Mouse (Mus musculus) cerebellum, postnatal 36 days (tissue): ENCODE results near the gene Fhit.

ENCODE experiments used
- DNase-seq, 2 experiments: peaks; one replicate each; pipeline ENCODE4 v3.0.0; 2021 to 2022; ENCODE audit warnings: mixed read lengths in 2 of 2

The Fhit gene

DNA sequence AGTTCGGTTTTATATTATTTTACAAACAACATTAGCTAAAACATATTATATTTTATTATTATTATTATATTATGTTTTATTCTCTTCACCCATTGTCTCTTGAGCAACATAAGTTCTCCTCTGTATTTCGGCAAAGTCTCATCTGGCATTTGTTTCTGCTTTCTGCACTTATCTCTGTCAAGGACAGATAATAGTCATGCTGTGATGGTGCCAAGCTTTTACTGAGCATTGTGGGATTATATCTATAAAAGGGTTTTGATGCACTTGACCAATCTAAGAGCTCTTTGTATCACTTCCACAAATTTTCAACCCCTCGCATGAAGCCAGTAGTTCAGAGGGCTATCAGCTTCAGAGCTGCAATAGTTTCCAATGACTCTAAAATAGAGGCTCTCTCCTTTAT, 845.1 kb downstream of the Fhit start:
- no peak for DNase-seq

- DNase-seq = no peak
Measured at GRCm38 (mm10) chr14:10312190-10312589, 849.6 kb downstream of the Fhit start.

DNA sequence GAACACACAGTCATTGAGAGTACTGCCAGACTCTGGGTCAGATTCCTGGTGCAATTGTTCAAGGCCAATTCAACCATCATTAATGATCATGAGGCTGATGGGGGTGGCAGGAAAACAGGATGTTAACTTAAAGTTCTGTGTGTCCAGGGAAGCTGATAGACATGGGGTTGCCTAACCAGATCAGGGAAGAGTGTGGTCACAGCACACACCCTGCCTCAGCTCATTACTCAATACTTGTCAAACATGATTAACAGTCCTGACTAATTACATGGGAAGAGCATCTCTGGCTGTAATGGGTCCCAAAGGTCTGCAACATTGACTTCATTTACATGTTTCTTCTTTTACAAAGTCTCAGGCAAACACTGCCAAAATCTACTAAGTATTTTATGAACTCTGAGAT, 856.5 kb downstream of the Fhit start:
- DNase-seq = no peak

DNA sequence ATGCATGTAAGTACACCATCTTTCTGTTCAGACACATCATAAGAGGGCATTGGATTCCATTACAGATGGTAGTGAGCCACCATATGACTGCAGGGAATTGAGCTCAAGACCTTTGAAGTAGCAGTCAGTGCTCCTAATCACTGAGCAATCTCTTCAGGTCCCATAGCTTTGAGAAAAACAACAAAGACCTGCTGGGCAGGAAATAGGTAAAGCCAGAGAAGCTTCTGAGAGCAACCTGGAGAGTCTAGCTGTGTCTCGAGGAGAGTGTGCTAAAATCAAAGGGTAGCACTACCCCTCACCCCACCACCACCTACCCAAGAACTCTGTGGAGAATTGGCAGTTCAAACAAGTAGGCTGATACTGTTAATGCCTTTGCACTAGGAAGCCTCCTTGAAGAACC, 860.3 kb downstream of the Fhit start:
- no peak for DNase-seq

GRCm38 (mm10) chr14:10300914-10301313, 860.9 kb downstream of the Fhit start:
- DNase-seq = no peak

DNA sequence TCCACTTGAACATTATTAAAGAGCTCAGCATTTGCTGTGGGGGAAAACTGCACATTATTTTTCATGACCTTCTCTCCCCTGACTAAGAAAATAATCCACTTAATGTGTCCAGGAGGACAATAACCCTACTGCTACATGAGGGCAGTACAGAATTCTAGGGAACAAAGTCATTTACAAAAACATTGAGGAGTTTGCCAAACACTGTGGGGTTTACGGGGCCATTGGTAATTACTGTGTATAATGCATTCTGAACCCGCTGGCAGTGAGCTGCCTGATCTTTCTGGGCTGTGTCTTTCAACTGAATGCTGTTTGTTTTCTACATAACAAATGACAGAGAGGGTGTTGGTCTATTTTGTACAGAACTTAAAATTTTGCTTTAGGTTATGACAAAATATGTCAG, 862.8 kb downstream of the Fhit start:
- DNase-seq = no peak

DNA sequence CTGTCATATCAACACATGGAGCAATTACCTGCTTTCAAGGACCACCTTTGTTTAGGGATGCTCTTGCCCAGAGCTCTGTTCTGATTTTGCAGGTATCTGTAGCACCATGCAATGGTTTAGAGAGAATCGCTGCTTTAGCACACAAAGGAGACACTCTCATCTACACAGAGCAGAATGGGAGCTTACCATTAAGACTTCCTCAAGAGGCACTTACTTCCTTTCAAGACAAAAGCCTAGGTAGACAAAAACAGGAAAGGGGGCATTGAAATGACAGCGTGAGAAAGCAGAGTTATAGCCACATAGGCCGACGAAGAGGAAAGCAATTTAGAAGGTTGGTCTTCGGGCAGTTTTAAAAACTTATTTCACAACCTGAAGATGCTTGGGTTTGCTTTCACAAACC, 872.8 kb downstream of the Fhit start:
- DNase-seq = no peak

GRCm38 (mm10) chr14:10286027-10286426, 875.8 kb downstream of the Fhit start:
- no peak for DNase-seq

DNA sequence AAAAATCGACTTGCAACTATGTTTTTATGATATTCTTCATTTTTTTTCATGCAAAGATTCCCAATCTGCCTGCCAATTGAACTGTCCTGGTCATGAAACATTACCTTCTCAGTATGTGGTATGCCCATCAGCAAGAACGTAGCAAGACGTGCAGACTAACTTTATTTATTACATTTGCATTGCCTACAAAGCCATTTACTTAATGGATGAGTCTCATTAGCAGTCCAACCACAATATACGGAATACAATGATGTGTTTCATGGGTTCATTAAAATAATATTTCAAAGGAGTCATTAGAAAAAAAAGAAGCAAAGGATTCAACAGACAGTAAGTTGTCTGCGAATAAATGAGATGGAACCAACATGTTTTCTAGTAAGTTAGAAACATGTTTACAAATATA, 933.1 kb downstream of the Fhit start:
- DNase-seq = no peak

- peak in 1 of 2 experiments; percentile 1 for DNase-seq
Measured at GRCm38 (mm10) chr14:10221847-10222246, 940.0 kb downstream of the Fhit start.

DNA sequence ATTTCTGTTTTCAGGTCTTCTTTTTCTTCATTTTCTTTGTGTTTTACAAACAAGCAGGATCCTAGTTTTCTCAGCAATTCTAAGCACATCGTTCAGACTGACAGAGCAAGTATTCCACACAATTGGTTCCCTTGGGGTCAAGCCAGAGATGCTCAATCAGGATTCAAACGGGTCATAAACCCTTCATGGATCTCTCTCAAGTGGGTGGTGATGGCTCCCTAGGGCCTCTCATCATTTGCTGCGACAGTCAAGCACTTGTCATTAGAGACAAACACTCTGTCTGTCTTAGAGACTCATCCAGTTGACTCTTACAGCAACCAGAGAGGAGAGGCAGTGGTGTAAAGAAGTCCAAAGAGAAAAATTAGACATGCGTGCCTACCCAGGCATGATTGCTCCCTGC, 948.6 kb downstream of the Fhit start:
- DNase-seq = no peak

DNA sequence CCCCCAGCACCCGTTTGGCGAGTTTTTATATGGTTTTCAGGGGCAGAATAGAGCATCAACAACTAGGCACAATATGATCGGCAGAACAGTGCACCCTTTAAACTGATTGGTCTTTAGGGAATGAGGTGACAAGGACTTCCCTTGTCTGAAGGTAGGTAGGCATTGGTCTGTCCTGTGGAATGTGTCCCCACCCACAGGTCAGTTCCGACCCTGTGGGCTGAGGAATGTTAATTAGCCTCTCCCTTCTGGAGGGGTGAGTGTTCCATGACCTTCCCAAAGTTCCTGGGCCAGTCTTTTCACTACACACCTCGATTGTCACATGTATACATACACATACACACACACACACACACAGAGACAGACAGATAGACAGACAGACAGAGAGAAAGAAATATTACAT, 950.7 kb downstream of the Fhit start:
- DNase-seq = no peak

GRCm38 (mm10) chr14:10209007-10209406, 952.8 kb downstream of the Fhit start:
- no peak for DNase-seq

GRCm38 (mm10) chr14:10205699-10206098, 956.1 kb downstream of the Fhit start:
- DNase-seq = no peak

GRCm38 (mm10) chr14:10205290-10205689, 956.5 kb downstream of the Fhit start:
- DNase-seq = no peak

DNA sequence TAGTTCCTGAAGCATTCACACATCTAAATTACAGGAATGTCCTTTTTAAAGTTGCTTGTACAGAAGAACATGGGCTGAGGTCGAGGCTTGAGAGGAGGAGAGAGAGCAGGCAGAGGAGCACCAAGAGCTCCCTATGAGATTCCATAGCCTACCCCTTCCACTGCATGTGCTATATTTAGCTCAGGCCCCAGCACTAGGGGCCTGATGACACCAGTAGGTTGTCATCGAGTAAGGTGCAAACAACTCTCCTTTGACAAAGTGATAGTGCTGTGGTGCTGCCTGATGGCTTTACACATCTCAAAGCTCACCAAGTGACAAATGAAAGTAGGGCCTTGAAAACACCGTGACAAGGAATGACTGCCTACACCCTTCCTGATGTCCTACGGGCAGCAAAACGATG, 967.7 kb downstream of the Fhit start:
- DNase-seq = no peak

DNA sequence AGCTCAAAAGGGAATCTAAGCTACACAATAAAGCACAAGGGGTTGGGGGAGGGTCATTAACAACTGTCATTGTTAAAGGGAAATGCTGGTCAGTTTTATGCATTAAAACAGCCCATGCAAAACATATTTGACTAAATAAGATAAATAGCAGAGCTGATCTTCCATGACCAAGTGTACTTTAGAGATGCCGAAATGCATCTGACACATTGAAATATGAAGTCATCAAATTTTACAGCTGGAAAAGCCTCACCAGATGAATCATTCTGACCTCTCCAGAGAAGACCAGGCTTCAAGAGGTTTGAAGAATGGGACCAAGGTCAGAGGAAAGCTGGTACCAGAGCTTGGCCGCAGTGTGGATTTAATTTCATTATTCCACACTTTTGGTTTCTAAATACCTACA, 990.1 kb downstream of the Fhit start:
- DNase-seq = no peak

- no peak for DNase-seq
Measured at GRCm38 (mm10) chr14:10166641-10167429, 995.0 kb downstream of the Fhit start.

DNA sequence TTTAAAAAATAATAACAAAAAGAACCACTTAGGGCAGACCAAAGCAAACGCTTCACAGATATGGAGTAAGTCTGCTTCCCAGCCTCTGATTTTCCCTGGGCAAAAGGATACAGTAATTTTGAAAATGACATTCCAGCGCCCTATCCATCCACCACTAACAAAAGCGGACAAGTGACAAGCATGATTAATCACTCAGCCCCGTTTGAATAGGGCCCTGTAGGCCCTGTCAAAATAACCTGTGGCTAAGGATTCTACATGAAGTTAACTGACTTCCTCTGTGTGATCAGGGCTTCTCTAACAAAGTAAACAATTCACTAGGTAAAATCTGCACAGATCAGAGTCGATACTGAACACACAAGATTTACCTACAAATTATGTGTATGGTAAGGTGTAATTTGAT, 1012.0 kb downstream of the Fhit start:
- no peak for DNase-seq

- DNase-seq = no peak
Measured at GRCm38 (mm10) chr14:10139311-10139710, 1022.5 kb downstream of the Fhit start.

DNA sequence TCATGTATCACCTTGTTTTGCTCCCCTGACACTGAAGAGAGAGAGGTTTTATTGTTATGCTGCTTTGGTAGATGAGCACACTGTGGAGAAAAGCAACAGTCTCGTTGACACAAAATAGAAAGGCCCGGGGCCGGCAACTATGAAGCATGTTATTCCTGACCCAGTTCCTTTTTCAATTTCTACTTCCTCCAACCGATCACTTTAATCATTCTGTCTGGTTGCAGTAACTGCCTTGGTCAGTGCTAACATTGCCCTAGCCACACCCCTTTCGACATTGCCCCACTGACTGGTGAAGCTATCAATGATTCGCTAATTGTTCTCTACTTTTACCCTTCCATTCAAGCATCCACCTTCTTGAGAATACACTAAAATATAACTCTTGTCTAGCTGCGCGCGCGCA, 1028.0 kb downstream of the Fhit start:
- DNase-seq = no peak

DNA sequence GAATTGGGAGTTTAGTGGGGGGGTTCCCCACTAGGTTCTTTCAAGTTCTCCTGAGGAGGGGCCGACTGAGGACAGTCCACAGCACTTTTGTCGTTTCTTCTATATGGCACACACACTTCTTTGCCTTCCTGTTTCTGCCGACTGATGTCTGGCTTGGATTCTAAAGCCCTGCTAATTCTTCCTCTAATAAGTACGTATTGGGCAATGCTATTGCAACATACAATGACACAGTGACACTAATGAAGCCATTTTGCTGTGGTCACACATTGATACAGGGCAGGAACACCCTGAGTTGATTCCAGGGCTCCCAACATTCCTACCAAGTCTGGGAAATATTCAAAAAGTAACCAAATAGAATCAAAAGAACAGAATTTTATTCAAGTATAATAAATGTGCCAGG, 1032.2 kb downstream of the Fhit start:
- no peak for DNase-seq

DNA sequence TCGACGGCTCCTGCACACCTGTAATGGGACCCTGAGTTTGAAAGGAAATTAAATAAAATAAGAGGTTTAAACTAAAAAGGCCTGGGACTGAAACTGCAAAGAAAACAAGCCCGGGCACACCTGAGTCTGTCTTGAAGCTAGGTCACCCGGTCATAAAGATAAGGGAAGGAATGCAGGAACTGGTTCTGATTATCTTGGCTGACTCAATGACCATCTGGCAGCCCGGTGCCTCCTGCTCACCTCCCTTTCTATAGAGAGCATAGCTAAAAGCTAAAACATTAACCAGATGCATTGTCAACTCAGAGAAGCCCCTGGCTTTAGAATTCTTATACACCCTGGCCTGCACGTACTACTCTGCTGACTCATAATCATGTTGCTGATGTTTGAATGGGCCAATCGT, 1032.7 kb downstream of the Fhit start:
- no peak for DNase-seq

DNA sequence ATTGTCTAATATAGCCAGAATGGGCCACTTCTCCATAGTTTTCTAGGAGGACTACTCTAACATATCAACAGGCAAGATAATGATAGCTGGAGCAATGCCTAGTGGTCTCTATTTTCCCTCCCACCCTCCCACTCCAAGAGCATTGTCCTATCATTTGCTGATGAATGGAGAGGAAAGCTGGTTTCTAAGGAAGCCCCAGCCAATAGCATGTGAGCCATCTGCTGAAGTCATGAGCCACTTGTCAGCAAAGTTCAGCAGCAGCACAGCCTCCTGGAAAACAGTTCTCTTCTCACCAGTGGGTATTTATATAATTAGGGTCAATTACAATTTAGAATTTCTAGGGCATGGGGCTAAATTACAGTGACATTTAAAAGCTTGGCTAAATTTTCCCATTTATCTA, 1035.3 kb downstream of the Fhit start:
- no peak for DNase-seq

GRCm38 (mm10) chr14:10122176-10122575, 1039.7 kb downstream of the Fhit start:
- no peak for DNase-seq
